Comparison of ENCODE assay signal across 46 mouse cellular contexts in the genomic region with DNA sequence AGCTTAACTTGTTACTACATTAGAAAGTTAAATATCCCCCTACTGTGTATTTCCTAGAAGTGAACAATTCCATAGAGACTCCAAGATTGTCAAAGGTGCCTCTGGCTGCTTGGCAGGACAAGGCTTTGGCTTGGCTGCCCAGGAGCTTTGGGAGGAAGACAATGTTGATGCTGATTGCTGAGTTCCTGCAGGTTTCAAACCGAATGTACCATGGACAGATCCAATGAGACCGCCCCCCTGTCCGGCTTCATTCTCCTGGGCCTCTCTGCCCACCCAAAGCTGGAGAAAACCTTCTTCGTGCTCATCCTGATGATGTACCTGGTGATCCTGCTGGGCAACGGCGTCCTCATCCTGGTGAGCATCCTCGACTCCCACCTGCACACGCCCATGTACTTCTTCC. TPM values are rescaled to one million over a fixed set of nuclear protein-coding genes. Genes with fewer than 3 reads are reported as not detected.
"Had no signal": no experiment of that assay in that cellular context is flagged by ENCODE, and none has a peak within 500 bp of the region (broad histone marks: within the 10 kb centered on the region; RNA-seq: fewer than 3 reads in every experiment).

No protein-coding gene starts in this region.

- DNase-seq: left cerebral cortex, postnatal 4 days; liver; liver, embryonic 13.5 days; liver, postnatal 0 days; lung, adult 18-20 months; lung, adult 2 months; lung, embryonic 14.5 days; lung, postnatal 10 days; lung, postnatal 14 days; lung, postnatal 36 days; lung, postnatal 4 days; midbrain, embryonic 14.5 days had no signal

- H3K4me2 ChIP-seq: limb, embryonic 12.5 days; limb, embryonic 13.5 days; limb, embryonic 15.5 days; liver, embryonic 11.5 days; liver, embryonic 12.5 days; liver, embryonic 13.5 days; liver, embryonic 15.5 days; lung, embryonic 14.5 days; lung, embryonic 15.5 days; midbrain, embryonic 12.5 days; midbrain, embryonic 13.5 days; midbrain, embryonic 15.5 days; neural tube, embryonic 12.5 days had no signal

- H3K27me3 ChIP-seq: limb, embryonic 12.5 days; limb, embryonic 13.5 days; limb, embryonic 15.5 days; liver, embryonic 13.5 days; liver, embryonic 15.5 days; lung, embryonic 15.5 days; midbrain, embryonic 12.5 days; midbrain, embryonic 13.5 days; midbrain, embryonic 15.5 days; neural tube, embryonic 12.5 days had no signal

- H3K36me3 ChIP-seq: limb, embryonic 10.5 days; limb, embryonic 12.5 days; limb, embryonic 13.5 days; limb, embryonic 15.5 days; liver, embryonic 12.5 days; liver, embryonic 13.5 days; liver, embryonic 15.5 days; lung, embryonic 15.5 days; midbrain, embryonic 10.5 days; midbrain, embryonic 12.5 days; midbrain, embryonic 13.5 days; midbrain, embryonic 15.5 days; neural tube, embryonic 12.5 days had no signal

- H3K9ac ChIP-seq: limb, embryonic 12.5 days; limb, embryonic 13.5 days; limb, embryonic 15.5 days; liver, embryonic 12.5 days; liver, embryonic 13.5 days; liver, embryonic 14.5 days; liver, embryonic 15.5 days; liver, postnatal 0 days; lung, embryonic 14.5 days; lung, embryonic 15.5 days; midbrain, embryonic 12.5 days; midbrain, embryonic 13.5 days; midbrain, embryonic 15.5 days; neural tube, embryonic 12.5 days had no signal

- H3K4me3 ChIP-seq: limb, embryonic 10.5 days; limb, embryonic 12.5 days; limb, embryonic 13.5 days; limb, embryonic 15.5 days; liver, embryonic 12.5 days; liver, embryonic 13.5 days; liver, embryonic 15.5 days; lung, embryonic 15.5 days; megakaryocyte, embryonic 14.5 days; midbrain, embryonic 10.5 days; midbrain, embryonic 12.5 days; midbrain, embryonic 13.5 days; midbrain, embryonic 15.5 days; myocyte; neural tube, embryonic 12.5 days had no signal

- ATAC-seq: liver, embryonic 12.5 days; liver, postnatal 0 days; lung, postnatal 0 days; midbrain, embryonic 13.5 days; midbrain, embryonic 15.5 days; midbrain, embryonic 16.5 days had no signal

- H3K4me1 ChIP-seq: limb, embryonic 10.5 days; limb, embryonic 12.5 days; limb, embryonic 13.5 days; limb, embryonic 15.5 days; liver, embryonic 12.5 days; liver, embryonic 13.5 days; liver, embryonic 15.5 days; lung, embryonic 15.5 days; megakaryocyte, embryonic 14.5 days; midbrain, embryonic 10.5 days; midbrain, embryonic 12.5 days; midbrain, embryonic 13.5 days; midbrain, embryonic 15.5 days; neural tube, embryonic 12.5 days had no signal

- H3K27ac ChIP-seq: limb, embryonic 10.5 days; limb, embryonic 12.5 days; limb, embryonic 13.5 days; limb, embryonic 15.5 days; liver, embryonic 12.5 days; liver, embryonic 13.5 days; liver, embryonic 14.5 days; liver, embryonic 15.5 days; lung, embryonic 15.5 days; macrophage; midbrain, embryonic 10.5 days; midbrain, embryonic 12.5 days; midbrain, embryonic 13.5 days; midbrain, embryonic 15.5 days; neural tube, embryonic 12.5 days had no signal

- H3K9me3 ChIP-seq: limb, embryonic 10.5 days; limb, embryonic 12.5 days; limb, embryonic 13.5 days; limb, embryonic 15.5 days; liver, embryonic 12.5 days; liver, embryonic 13.5 days; liver, embryonic 15.5 days; lung, embryonic 15.5 days; midbrain, embryonic 10.5 days; midbrain, embryonic 12.5 days; midbrain, embryonic 13.5 days; midbrain, embryonic 15.5 days; neural tube, embryonic 12.5 days had no signal

RNA-seq across cellular contexts. Expression of a gene that starts 2.7 kb away (rescaled TPM):
- total RNA-seq: left cerebral cortex, adult 8-10 months; left cerebral cortex, postnatal 10 days; left cerebral cortex, postnatal 14 days; left cerebral cortex, postnatal 25 days; left cerebral cortex, postnatal 36 days; left cerebral cortex, postnatal 4 days; liver, adult 2 months; megakaryocyte progenitor cell, adult 5-6 weeks; megakaryocyte, adult 5-6 weeks; megakaryocyte-erythroid progenitor cell, adult 5-6 weeks; monocyte, adult 5-6 weeks had no signal
- polyA plus RNA-seq: limb, embryonic 10.5 days; limb, embryonic 11.5 days; limb, embryonic 12.5 days; limb, embryonic 13.5 days; limb, embryonic 14.5 days; limb, embryonic 15.5 days; liver, adult 2 months; liver, embryonic 11.5 days; liver, embryonic 12.5 days; liver, embryonic 13.5 days; liver, embryonic 14.5 days; liver, embryonic 15.5 days; liver, embryonic 16.5 days; liver, postnatal 0 days; lung, adult 2 months; lung, embryonic 14.5 days; lung, embryonic 15.5 days; lung, embryonic 16.5 days; lung, postnatal 0 days; macrophage; midbrain, embryonic 10.5 days; midbrain, embryonic 12.5 days; midbrain, embryonic 13.5 days; midbrain, embryonic 14.5 days; midbrain, embryonic 15.5 days; midbrain, embryonic 16.5 days; myocyte; neural tube, embryonic 11.5 days; neural tube, embryonic 12.5 days had no signal

RNA-seq across cellular contexts. Expression of a gene that starts 14.1 kb away (rescaled TPM):
- total RNA-seq: left cerebral cortex, adult 8-10 months; left cerebral cortex, postnatal 10 days; left cerebral cortex, postnatal 14 days; left cerebral cortex, postnatal 25 days; left cerebral cortex, postnatal 36 days; left cerebral cortex, postnatal 4 days; liver, adult 2 months; megakaryocyte progenitor cell, adult 5-6 weeks; megakaryocyte, adult 5-6 weeks; megakaryocyte-erythroid progenitor cell, adult 5-6 weeks; monocyte, adult 5-6 weeks had no signal
- polyA plus RNA-seq: limb, embryonic 10.5 days; limb, embryonic 11.5 days; limb, embryonic 12.5 days; limb, embryonic 13.5 days; limb, embryonic 15.5 days; liver, adult 2 months; liver, embryonic 11.5 days; liver, embryonic 12.5 days; liver, embryonic 13.5 days; liver, embryonic 14.5 days; liver, embryonic 15.5 days; liver, embryonic 16.5 days; liver, postnatal 0 days; lung, adult 2 months; lung, embryonic 14.5 days; lung, embryonic 15.5 days; lung, embryonic 16.5 days; lung, postnatal 0 days; macrophage; midbrain, embryonic 10.5 days; midbrain, embryonic 12.5 days; midbrain, embryonic 13.5 days; midbrain, embryonic 14.5 days; midbrain, embryonic 15.5 days; midbrain, embryonic 16.5 days; myocyte; neural tube, embryonic 11.5 days; neural tube, embryonic 12.5 days had no signal

RNA-seq across cellular contexts. Expression of a gene that starts 30.4 kb away (rescaled TPM):
- total RNA-seq: left cerebral cortex, adult 8-10 months; left cerebral cortex, postnatal 10 days; left cerebral cortex, postnatal 14 days; left cerebral cortex, postnatal 25 days; left cerebral cortex, postnatal 36 days; left cerebral cortex, postnatal 4 days; liver, adult 2 months; megakaryocyte progenitor cell, adult 5-6 weeks; megakaryocyte, adult 5-6 weeks; megakaryocyte-erythroid progenitor cell, adult 5-6 weeks; monocyte, adult 5-6 weeks had no signal
- polyA plus RNA-seq: limb, embryonic 10.5 days; limb, embryonic 12.5 days; limb, embryonic 15.5 days; liver, adult 2 months; liver, embryonic 11.5 days; liver, embryonic 12.5 days; liver, embryonic 13.5 days; liver, embryonic 14.5 days; liver, embryonic 15.5 days; liver, embryonic 16.5 days; liver, postnatal 0 days; lung, adult 2 months; lung, embryonic 14.5 days; lung, embryonic 15.5 days; lung, embryonic 16.5 days; lung, postnatal 0 days; macrophage; midbrain, embryonic 10.5 days; midbrain, embryonic 12.5 days; midbrain, embryonic 13.5 days; midbrain, embryonic 14.5 days; midbrain, embryonic 15.5 days; midbrain, embryonic 16.5 days; myocyte; neural tube, embryonic 11.5 days; neural tube, embryonic 12.5 days had no signal
